Mouse (Mus musculus): Measurements from ENCODE around the gene Camta1.
"Not testable (repeated sequence)": the region's sequence is repeated elsewhere in the genome, so short reads cannot be mapped to it uniquely, and the experiment has no call there.

Camta1 gene

GRCm38 (mm10) chr4:150875393-150875792, 986.3 kb downstream of the Camta1 start:
- DNase-seq = no peak

DNA sequence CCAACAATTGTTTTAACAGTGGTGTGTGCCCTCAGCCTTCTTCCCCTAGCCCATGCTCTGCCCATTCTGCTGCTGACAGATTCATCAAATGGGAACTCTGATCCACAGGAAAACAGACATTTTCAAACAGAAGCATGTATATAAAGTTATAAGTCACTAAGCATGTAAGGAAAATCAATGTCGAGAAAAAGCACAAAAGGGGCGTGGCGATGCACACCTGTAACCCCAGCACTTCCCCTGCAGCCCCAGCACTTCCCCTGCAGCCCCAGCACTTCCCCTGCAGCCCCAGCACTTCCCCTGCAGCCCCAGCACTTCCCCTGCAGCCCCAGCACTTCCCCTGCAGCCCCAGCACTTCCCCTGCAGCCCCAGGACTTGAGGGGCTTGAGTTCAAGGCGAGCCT, 987.3 kb downstream of the Camta1 start:
- not testable (repeated sequence) for DNase-seq

GRCm38 (mm10) chr4:150872681-150873080, 989.0 kb downstream of the Camta1 start:
- no peak for DNase-seq

DNA sequence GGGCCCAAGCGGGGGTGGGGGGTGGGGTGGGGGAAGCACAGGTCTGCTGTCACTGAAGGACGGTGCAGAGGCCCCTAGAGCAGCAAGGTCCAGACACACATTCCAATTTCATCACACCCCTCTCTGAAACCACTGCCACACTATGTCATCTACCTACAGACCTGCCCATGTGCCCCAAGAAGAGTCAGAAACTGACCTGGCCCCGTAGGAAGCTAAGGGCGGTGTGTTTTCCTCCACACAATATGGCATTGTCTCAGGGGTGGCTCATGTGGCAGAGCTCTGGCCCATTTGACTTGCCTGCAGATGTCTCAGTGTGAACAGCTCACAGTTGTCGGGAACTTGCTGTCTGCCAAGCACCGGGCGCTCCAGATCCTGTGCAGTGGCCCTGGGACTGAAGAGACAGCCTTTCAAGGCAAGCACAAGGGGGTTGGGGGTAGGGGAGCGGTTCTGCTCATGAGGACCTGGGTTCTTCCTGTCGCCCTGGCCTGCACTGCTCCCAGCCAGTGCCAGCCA, 989.5 kb downstream of the Camta1 start:
- peak; percentile 66 for DNase-seq

DNA sequence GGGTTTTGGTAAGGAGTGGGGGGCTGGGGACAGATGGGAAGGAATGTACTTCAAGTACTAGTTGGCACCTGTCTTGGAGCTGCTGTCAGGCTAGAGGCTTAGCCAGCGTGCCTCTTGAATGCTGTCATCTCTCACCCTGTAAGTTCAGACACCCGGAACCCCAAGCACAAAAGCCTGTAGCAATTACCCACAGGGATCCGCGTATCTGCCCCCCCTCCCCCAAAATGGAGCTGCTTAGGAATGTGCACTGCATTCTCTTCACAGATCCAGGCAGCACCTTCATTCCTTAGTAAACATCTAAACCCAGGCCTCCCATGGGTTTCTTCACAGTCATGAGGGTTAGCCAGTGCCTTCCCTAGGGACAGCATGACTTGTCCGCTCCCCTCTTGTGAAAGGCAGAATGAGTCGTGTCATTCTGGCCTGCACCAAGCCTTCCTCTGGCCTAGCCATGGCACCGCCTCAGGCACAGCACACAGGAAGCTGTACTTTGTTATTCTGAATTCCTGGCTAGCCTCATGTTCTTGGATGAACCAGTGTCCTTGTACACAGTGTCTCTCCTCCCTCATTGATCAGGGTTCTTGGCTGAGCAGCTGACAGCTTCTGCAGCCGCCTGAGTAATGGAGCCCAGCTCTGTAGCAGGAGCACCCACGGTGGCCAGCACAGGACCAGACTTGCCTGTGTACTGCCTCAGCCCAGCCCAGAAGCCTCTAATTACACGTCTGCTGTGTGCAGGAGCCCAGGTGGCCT, 990.1 kb downstream of the Camta1 start:
- peak; percentile 46 for DNase-seq

DNA sequence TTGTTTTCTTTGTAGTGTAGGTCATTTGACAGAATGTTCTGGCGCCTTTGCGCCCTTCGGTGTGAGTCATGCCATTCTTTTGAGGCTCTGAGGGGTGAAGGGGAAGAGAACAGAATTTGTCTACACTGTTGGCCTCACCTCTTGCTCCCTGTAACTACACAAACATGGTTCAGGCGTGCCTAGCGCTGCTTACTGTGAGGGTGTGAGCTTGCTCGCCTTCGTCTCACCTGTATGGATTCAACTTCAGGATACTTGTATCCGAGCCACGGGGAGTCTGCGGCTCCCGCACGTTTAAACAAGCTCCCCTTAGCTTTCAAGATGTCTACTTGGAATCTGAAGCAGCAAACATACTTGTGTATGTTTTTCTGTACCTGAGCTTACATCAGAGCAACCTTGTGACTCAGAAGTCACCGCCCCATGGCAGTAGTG, 990.7 kb downstream of the Camta1 start:
- DNase-seq = no peak

GRCm38 (mm10) chr4:150869276-150870197, 992.1 kb downstream of the Camta1 start:
- DNase-seq = no peak

- no peak for DNase-seq
Measured at GRCm38 (mm10) chr4:150868859-150869258, 992.8 kb downstream of the Camta1 start.

GRCm38 (mm10) chr4:150868161-150868560, 993.5 kb downstream of the Camta1 start:
- no peak for DNase-seq
